Mouse (Mus musculus) lung, adult 2 months (tissue): ENCODE measurements around the gene Frs3.

Source experiments
- CTCF ChIP-seq: fragments of 200-500 bp; IDR thresholded peaks from 2 replicates; pipeline ENCODE4 v1.5.1; 2011; ENCODE audit warnings: mild to moderate bottlenecking, low read length, control low read depth; ENCODE audit not compliant: insufficient read depth
- POLR2A ChIP-seq: fragments of 200-500 bp; IDR thresholded peaks from 2 replicates; pipeline ENCODE4 v1.6.1; 2011; ENCODE audit warnings: low read depth, mild to moderate bottlenecking, control low read depth, low read length, borderline replicate concordance; ENCODE audit errors: extremely low read depth

DNA sequence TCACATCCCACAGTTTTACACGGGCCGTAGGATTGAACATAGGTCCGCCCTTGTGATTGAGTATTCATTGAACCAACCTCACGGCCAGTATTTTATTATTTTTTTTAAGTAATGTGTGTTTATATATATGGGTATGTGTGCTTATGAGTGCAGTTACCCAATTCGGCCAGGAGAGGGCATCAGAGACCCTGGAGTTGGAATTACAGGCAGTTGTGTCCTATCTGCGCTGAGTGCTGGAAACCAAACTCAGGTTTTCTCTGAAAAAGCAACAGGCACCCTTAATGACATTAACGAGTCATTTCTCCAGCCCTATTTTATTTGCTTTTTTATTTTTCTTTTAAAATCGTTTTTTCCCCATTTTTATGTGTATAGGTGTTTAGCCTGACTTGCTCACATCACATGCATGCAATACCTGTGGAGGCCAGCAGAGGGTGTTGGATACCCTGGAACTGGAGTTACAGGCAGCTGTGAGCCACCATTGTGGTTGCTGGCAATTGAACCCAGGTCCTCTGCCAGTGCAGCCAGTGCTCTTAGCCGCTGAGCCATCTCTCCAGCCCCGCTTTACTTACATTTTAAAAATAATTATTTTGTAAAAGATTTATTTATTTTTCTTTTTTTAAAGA, 56.0 kb downstream of the Frs3 start:
- TF ChIP-seq CTCF, result peak; percentile 34; the same call in 1 of the 2 replicates
- no peak for TF ChIP-seq POLR2A
